Mouse (Mus musculus): ENCODE results near the gene Gm20388.

Gm20388 gene

GRCm38 (mm10) chr8:121968542-121968941 is 2057.9 kb downstream of the Gm20388 start:
- no peak for DNase-seq

GRCm38 (mm10) chr8:121970225-121970624 is 2059.6 kb downstream of the Gm20388 start:
- no peak for DNase-seq

- no peak for DNase-seq
These were observed 2060.9 kb downstream of the Gm20388 start for GRCm38 (mm10) chr8:121971488-121972058.

GRCm38 (mm10) chr8:121973906-121974305 is 2063.3 kb downstream of the Gm20388 start:
- DNase-seq: no peak

- DNase-seq: peak; percentile 49
These were observed 2067.4 kb downstream of the Gm20388 start for GRCm38 (mm10) chr8:121977819-121978590.

GRCm38 (mm10) chr8:121978670-121979069 is 2068.0 kb downstream of the Gm20388 start:
- no peak for DNase-seq

GRCm38 (mm10) chr8:121980792-121981519 is 2070.3 kb downstream of the Gm20388 start:
- DNase-seq: no peak

GRCm38 (mm10) chr8:121981520-121981895 is 2070.9 kb downstream of the Gm20388 start:
- no peak for DNase-seq

- no peak for DNase-seq
These were observed 2075.0 kb downstream of the Gm20388 start for GRCm38 (mm10) chr8:121985673-121986072.

GRCm38 (mm10) chr8:121987892-121988291 is 2077.3 kb downstream of the Gm20388 start:
- DNase-seq: no peak

GRCm38 (mm10) chr8:121990506-121991255 is 2080.0 kb downstream of the Gm20388 start:
- peak; percentile 55 for DNase-seq

- DNase-seq: no peak
These were observed 2081.0 kb downstream of the Gm20388 start for GRCm38 (mm10) chr8:121991611-121992010.

- no peak for DNase-seq
These were observed 2082.3 kb downstream of the Gm20388 start for GRCm38 (mm10) chr8:121992911-121993310.

GRCm38 (mm10) chr8:121995112-121995511 is 2084.5 kb downstream of the Gm20388 start:
- DNase-seq: no peak

- DNase-seq: no peak
These were observed 2085.3 kb downstream of the Gm20388 start for GRCm38 (mm10) chr8:121995895-121996294.

GRCm38 (mm10) chr8:121998631-121999030 is 2088.0 kb downstream of the Gm20388 start:
- no peak for DNase-seq

GRCm38 (mm10) chr8:121999211-121999610 is 2088.6 kb downstream of the Gm20388 start:
- DNase-seq: no peak

GRCm38 (mm10) chr8:122001339-122002115 is 2090.9 kb downstream of the Gm20388 start:
- DNase-seq: peak; percentile 40

GRCm38 (mm10) chr8:122003646-122004045 is 2093.0 kb downstream of the Gm20388 start:
- no peak for DNase-seq

- no peak for DNase-seq
These were observed 2093.5 kb downstream of the Gm20388 start for GRCm38 (mm10) chr8:122004131-122004530.

- DNase-seq: no peak
These were observed 2095.0 kb downstream of the Gm20388 start for GRCm38 (mm10) chr8:122005422-122006204.
